Mouse (Mus musculus): ENCODE results near the gene Bag3. TPM values are rescaled to one million over a fixed set of nuclear protein-coding genes. Genes with fewer than 3 reads are reported as not detected.

Gene Bag3
- total RNA-seq, 2 experiments from 2014 or later = 7.1 to 7.8 TPM

Small RNAs within 50 kb of the gene (microRNA-seq; reads per million reads assigned to microRNA genes)
- gene Gm24365 = 0 reads per million in 2 experiments

Other genes with a start within 250 kb of the Bag3 start
- gene BC017158, start 225.4 kb upstream of the Bag3 start, total RNA-seq (2021) = 10 to 100 TPM; 23.0 to 23.2 TPM
- 10 to 100 TPM; 48.8 to 50.5 TPM for gene Rgs10, start 104.9 kb upstream of the Bag3 start, total RNA-seq (2021)
- gene Tial1, start 61.9 kb upstream of the Bag3 start, total RNA-seq (2021) = 100 to 1,000 TPM; 108 to 128 TPM
- gene Inpp5f, start 87.7 kb downstream of the Bag3 start, total RNA-seq (2021) = 100 to 1,000 TPM; 382 to 384 TPM
- 10 to 100 TPM; 32.5 to 32.7 TPM for gene Mcmbp, start 216.9 kb downstream of the Bag3 start, total RNA-seq (2021)
- 10 to 100 TPM; 34.7 to 37.1 TPM for gene Sec23ip, start 221.3 kb downstream of the Bag3 start, total RNA-seq (2021)